In genomic region chr12:80090529-80090928, GRCm38 (mm10) we compare ENCODE assay signal across 9 mouse cellular contexts. TPM values are rescaled to one million over a fixed set of nuclear protein-coding genes. Genes with fewer than 3 reads are reported as not detected.
DNase-seq lines count a peak whose midpoint lies in the region; ATAC-seq and TF ChIP-seq lines count a peak whose summit lies in the region.
"Had no signal": no experiment of that assay in that cellular context is flagged by ENCODE, and none has a peak within 500 bp of the region (broad histone marks: within the 10 kb centered on the region; RNA-seq: fewer than 3 reads in every experiment).

No protein-coding gene starts in this region.

- no peak for TF ChIP-seq CTCF in lung, postnatal 0 days (IDR thresholded peaks at IDR 0.05)

- no peak for DNase-seq in forebrain, embryonic 10.5 days (ENCODE audit: extremely low spot score, low spot score)
- DNase-seq in heart, adult 18-20 months, result peak; percentile 53 to 79
- peak; percentile 58 for DNase-seq in lung, postnatal 0 days (ENCODE audit: low spot score)
- DNase-seq in cerebellum, postnatal 14 days, result no peak
- DNase-seq in gastrocnemius, postnatal 36 days, result no peak

- H3K36me3 ChIP-seq in forebrain, embryonic 10.5 days (replicated peaks), result no peaks in the 10 kb centered on the region
- H3K36me3 ChIP-seq in forebrain, embryonic 15.5 days, result no peaks in the 10 kb centered on the region
- no peaks in the 10 kb centered on the region for H3K36me3 ChIP-seq in kidney, embryonic 15.5 days
- no peaks in the 10 kb centered on the region for H3K36me3 ChIP-seq in lung, postnatal 0 days (ENCODE audit: insufficient read depth, low read length)
- H3K36me3 ChIP-seq in hindbrain, embryonic 12.5 days, result no peaks in the 10 kb centered on the region

- WGBS in forebrain, embryonic 10.5 days, result 72% methylated on average over 5 of the region's 5 CpGs
- 90% methylated on average over 5 of the region's 5 CpGs for WGBS in forebrain, embryonic 15.5 days
- 61% methylated on average over 5 of the region's 5 CpGs for WGBS in kidney, embryonic 15.5 days
- 56% methylated on average over 5 of the region's 5 CpGs for WGBS in lung, postnatal 0 days
- WGBS in hindbrain, embryonic 12.5 days, result 84% methylated on average over 5 of the region's 5 CpGs

- H3K27me3 ChIP-seq in forebrain, embryonic 10.5 days (ENCODE audit: poor library complexity, severe bottlenecking), result no peaks in the 10 kb centered on the region
- no peaks in the 10 kb centered on the region for H3K27me3 ChIP-seq in forebrain, embryonic 15.5 days
- no peaks in the 10 kb centered on the region for H3K27me3 ChIP-seq in kidney, embryonic 15.5 days
- no peaks in the 10 kb centered on the region for H3K27me3 ChIP-seq in lung, postnatal 0 days (replicated peaks; ENCODE audit: insufficient read depth, low read length)
- no peaks in the 10 kb centered on the region for H3K27me3 ChIP-seq in hindbrain, embryonic 12.5 days

- ATAC-seq in forebrain, embryonic 15.5 days (replicated peaks), result no peak
- ATAC-seq in kidney, embryonic 15.5 days (replicated peaks; ENCODE audit: low FRiP score), result no peak
- no peak for ATAC-seq in lung, postnatal 0 days
- no peak for ATAC-seq in hindbrain, embryonic 12.5 days (ENCODE audit: low FRiP score)

- no peak overlapping the region for H3K4me3 ChIP-seq in forebrain, embryonic 10.5 days
- H3K4me3 ChIP-seq in forebrain, embryonic 15.5 days, result no peak overlapping the region
- no peak overlapping the region for H3K4me3 ChIP-seq in kidney, embryonic 15.5 days (replicated peaks)
- no peak overlapping the region for H3K4me3 ChIP-seq in lung, postnatal 0 days (ENCODE audit: low read depth, low read length)
- no peak overlapping the region for H3K4me3 ChIP-seq in hindbrain, embryonic 12.5 days

- no peak overlapping the region for H3K9ac ChIP-seq in forebrain, embryonic 15.5 days (replicated peaks)
- no peak overlapping the region for H3K9ac ChIP-seq in kidney, embryonic 15.5 days
- H3K9ac ChIP-seq in lung, postnatal 0 days (replicated peaks; ENCODE audit: low read depth), result no peak overlapping the region
- H3K9ac ChIP-seq in hindbrain, embryonic 12.5 days, result no peak overlapping the region
- H3K9ac ChIP-seq: liver, embryonic 14.5 days had no signal

- intact Hi-C loops in gastrocnemius, postnatal 36 days (cut with DNase I), result no loop called here

- H3K27ac ChIP-seq in forebrain, embryonic 10.5 days, result peak overlapping the region; percentile 40; the same call in 1 of the 2 replicates
- H3K27ac ChIP-seq in forebrain, embryonic 15.5 days (replicated peaks), result no peak overlapping the region
- H3K27ac ChIP-seq in kidney, embryonic 15.5 days, result peak overlapping the region; percentile 73
- H3K27ac ChIP-seq in lung, postnatal 0 days (ENCODE audit: low read length), result peak overlapping the region; percentile 64
- H3K27ac ChIP-seq in hindbrain, embryonic 12.5 days, result no peak overlapping the region
- H3K27ac ChIP-seq: liver, embryonic 14.5 days had no signal

- peaks cover 27% of the 10 kb centered on the region for H3K4me1 ChIP-seq in forebrain, embryonic 10.5 days
- no peaks in the 10 kb centered on the region for H3K4me1 ChIP-seq in forebrain, embryonic 15.5 days
- H3K4me1 ChIP-seq in kidney, embryonic 15.5 days, result peaks cover 42% of the 10 kb centered on the region
- H3K4me1 ChIP-seq in lung, postnatal 0 days (ENCODE audit: insufficient read depth, low read depth, low read length), result peaks cover 14% of the 10 kb centered on the region; the same call in 1 of the 2 replicates
- peaks cover 4% of the 10 kb centered on the region; the same call in 1 of the 2 replicates for H3K4me1 ChIP-seq in hindbrain, embryonic 12.5 days

- peak; percentile 69; the same call in 1 of the 2 replicates for TF ChIP-seq EP300 in lung, postnatal 0 days (IDR thresholded peaks at IDR 0.05)

- H3K4me2 ChIP-seq in forebrain, embryonic 15.5 days (replicated peaks), result no peak overlapping the region
- 0 out of 2 replicates have a peak overlapping the region, but pooled peaks have one; percentile 3 for H3K4me2 ChIP-seq in kidney, embryonic 15.5 days
- no peak overlapping the region for H3K4me2 ChIP-seq in lung, postnatal 0 days (replicated peaks; ENCODE audit: low read depth, low read length)
- no peak overlapping the region for H3K4me2 ChIP-seq in hindbrain, embryonic 12.5 days (replicated peaks)

- no peaks in the 10 kb centered on the region for H3K9me3 ChIP-seq in forebrain, embryonic 10.5 days
- H3K9me3 ChIP-seq in forebrain, embryonic 15.5 days, result no peaks in the 10 kb centered on the region
- H3K9me3 ChIP-seq in kidney, embryonic 15.5 days (replicated peaks), result no peaks in the 10 kb centered on the region
- H3K9me3 ChIP-seq in lung, postnatal 0 days (ENCODE audit: low read length), result no peaks in the 10 kb centered on the region
- H3K9me3 ChIP-seq in hindbrain, embryonic 12.5 days (replicated peaks), result no peaks in the 10 kb centered on the region

RNA-seq across cellular contexts. Expression of gene Zfp36l1, which starts 22.3 kb away (rescaled TPM):
- 121 and 129 TPM in 2 replicates for polyA plus RNA-seq in forebrain, embryonic 10.5 days (2016; fragmentation: Nextera tagmentation; extraction: Ambion mirVana)
- 28.2 and 35.3 TPM in 2 replicates for polyA plus RNA-seq in forebrain, embryonic 15.5 days (2015; fragmentation: Nextera tagmentation; extraction: Ambion mirVana)
- 10 to 100 TPM; 84.9 to 91.1 TPM for total RNA-seq in heart, adult 18-20 months (2021)
- 136 and 154 TPM in 2 replicates for polyA plus RNA-seq in kidney, embryonic 15.5 days (2015; fragmentation: Nextera tagmentation; extraction: Ambion mirVana)
- 123 and 145 TPM in 2 replicates for polyA plus RNA-seq in lung, postnatal 0 days (2015; fragmentation: Nextera tagmentation; extraction: Ambion mirVana)
- polyA plus RNA-seq in hindbrain, embryonic 12.5 days (2016; fragmentation: Nextera tagmentation; extraction: Ambion mirVana), result 87.2 and 92.3 TPM in 2 replicates
- 10 to 100 TPM; 25.0 to 29.8 TPM for total RNA-seq in gastrocnemius, postnatal 36 days (2021)

Comparison
In these comparisons a context has a peak if more than half of its experiments do, and no peak if none do; other contexts are left out.
1. H3K27ac ChIP-seq: peak in forebrain, embryonic 10.5 days (single experiment), kidney, embryonic 15.5 days (single experiment) and lung, postnatal 0 days (single experiment); none in forebrain, embryonic 15.5 days (single experiment) and hindbrain, embryonic 12.5 days (single experiment).
2. DNase-seq: peak in heart, adult 18-20 months (2 of 2) and lung, postnatal 0 days (single experiment); none in forebrain, embryonic 10.5 days (single experiment), cerebellum, postnatal 14 days (0 of 2) and gastrocnemius, postnatal 36 days (0 of 2).